In genomic region chr10:111932621-111933345, GRCm38 (mm10) we compare ENCODE assay signal across 20 mouse cellular contexts. TPM values are rescaled to one million over a fixed set of nuclear protein-coding genes. Genes with fewer than 3 reads are reported as not detected.
DNase-seq lines count a peak whose midpoint lies in the region; ATAC-seq and TF ChIP-seq lines count a peak whose summit lies in the region.
"Had no signal": no experiment of that assay in that cellular context is flagged by ENCODE, and none has a peak within 500 bp of the region (broad histone marks: within the 10 kb centered on the region; RNA-seq: fewer than 3 reads in every experiment).

No protein-coding gene starts in this region.

- peaks cover 42% of the 10 kb centered on the region for H3K4me1 ChIP-seq in heart, embryonic 12.5 days (replicated peaks)
- peaks cover 29% of the 10 kb centered on the region for H3K4me1 ChIP-seq in heart, postnatal 0 days (ENCODE audit: control insufficient read depth, insufficient read depth)

- DNase-seq in heart, adult 8-10 months (ENCODE audit: low spot score), result no peak
- DNase-seq in Muller cell, postnatal 12 days (ENCODE audit: inconsistent ontology term), result peak; percentile 57
- peak; percentile 71 for DNase-seq in embryo, embryonic 10.5 days (ENCODE audit: low spot score)
- DNase-seq in heart, postnatal 0 days (ENCODE audit: low spot score), result peak; percentile 54
- DNase-seq in thymus, postnatal 36 days, result no peak
- no peak for DNase-seq in left cerebral cortex, postnatal 14 days (ENCODE audit: low spot score in 2 of 2)
- DNase-seq: adrenal gland, postnatal 25 days; cerebellum, adult 9-11 months; gastrocnemius, postnatal 10 days; kidney, postnatal 14 days; left cerebral cortex, postnatal 4 days; lung, postnatal 14 days; thymus, adult 18-20 months had no signal

- TF ChIP-seq CTCF in heart, postnatal 0 days (IDR thresholded peaks at IDR 0.05; ENCODE audit: low read depth), result no peak

- peak overlapping the region; percentile 72 for H3K27ac ChIP-seq in heart, embryonic 12.5 days (ENCODE audit: poor library complexity, severe bottlenecking)
- H3K27ac ChIP-seq in heart, postnatal 0 days (ENCODE audit: low read depth), result peak overlapping the region; percentile 61
- H3K27ac ChIP-seq: embryonic facial prominence, embryonic 12.5 days; intestine, embryonic 15.5 days; liver, embryonic 12.5 days; midbrain, embryonic 12.5 days had no signal

- H3K4me3 ChIP-seq in heart, embryonic 12.5 days, result no peak overlapping the region
- no peak overlapping the region for H3K4me3 ChIP-seq in heart, postnatal 0 days (ENCODE audit: low read depth, low read length)
- H3K4me3 ChIP-seq: embryonic facial prominence, embryonic 12.5 days; intestine, embryonic 15.5 days; liver, embryonic 12.5 days; midbrain, embryonic 12.5 days had no signal

- intact Hi-C loops in left cerebral cortex, postnatal 14 days (cut with DNase I), result no loop called here

- H3K36me3 ChIP-seq in heart, embryonic 12.5 days, result no peaks in the 10 kb centered on the region
- H3K36me3 ChIP-seq in heart, postnatal 0 days (replicated peaks; ENCODE audit: control insufficient read depth, insufficient read depth, low read length), result no peaks in the 10 kb centered on the region
- H3K36me3 ChIP-seq: embryonic facial prominence, embryonic 12.5 days; G1E; intestine, embryonic 15.5 days; liver, embryonic 12.5 days; midbrain, embryonic 12.5 days had no signal

- 43% methylated on average over 11 of the region's 11 CpGs for WGBS in heart, embryonic 12.5 days
- 26% methylated on average over 11 of the region's 11 CpGs for WGBS in heart, postnatal 0 days

- no peaks in the 10 kb centered on the region for H3K27me3 ChIP-seq in heart, embryonic 12.5 days (replicated peaks)
- H3K27me3 ChIP-seq in heart, postnatal 0 days (ENCODE audit: control insufficient read depth, insufficient read depth, low read length), result no peaks in the 10 kb centered on the region
- H3K27me3 ChIP-seq: embryonic facial prominence, embryonic 12.5 days; intestine, embryonic 15.5 days; liver, embryonic 12.5 days had no signal

- TF ChIP-seq EP300 in heart, postnatal 0 days (IDR thresholded peaks at IDR 0.05; ENCODE audit: low read depth), result 0 out of 2 replicates have a peak, but pooled peaks have one; percentile 23

- peak overlapping the region; percentile 32 for H3K4me2 ChIP-seq in heart, embryonic 12.5 days
- H3K4me2 ChIP-seq in heart, postnatal 0 days (ENCODE audit: low read depth, low read length), result peak overlapping the region; percentile 39
- H3K4me2 ChIP-seq: embryonic facial prominence, embryonic 12.5 days; intestine, embryonic 15.5 days; liver, embryonic 12.5 days; midbrain, embryonic 12.5 days had no signal

- ATAC-seq in heart, embryonic 12.5 days (ENCODE audit: insufficient number of reproducible peaks, low FRiP score), result no peak
- peak; percentile 29; the same call in 1 of the 2 replicates for ATAC-seq in heart, postnatal 0 days (ENCODE audit: insufficient read depth, low read depth)
- no peak for ATAC-seq in megakaryocyte progenitor cell, adult 5-6 weeks (replicated peaks; ENCODE audit: poor library complexity)
- ATAC-seq: intestine, embryonic 15.5 days; liver, embryonic 12.5 days had no signal

- no peaks in the 10 kb centered on the region for H3K9me3 ChIP-seq in heart, embryonic 12.5 days (replicated peaks)
- no peaks in the 10 kb centered on the region for H3K9me3 ChIP-seq in heart, postnatal 0 days (replicated peaks; ENCODE audit: control insufficient read depth, low read length)
- H3K9me3 ChIP-seq: embryonic facial prominence, embryonic 12.5 days; G1E; intestine, embryonic 15.5 days; liver, embryonic 12.5 days; midbrain, embryonic 12.5 days had no signal

- H3K9ac ChIP-seq in heart, embryonic 12.5 days, result no peak overlapping the region
- no peak overlapping the region for H3K9ac ChIP-seq in heart, postnatal 0 days (replicated peaks; ENCODE audit: low read depth, low read length)
- H3K9ac ChIP-seq: embryonic facial prominence, embryonic 12.5 days; intestine, embryonic 15.5 days; liver, embryonic 12.5 days; midbrain, embryonic 12.5 days had no signal

RNA-seq across cellular contexts. Expression of gene Krr1, which starts 39.7 kb away (rescaled TPM):
- polyA plus RNA-seq in heart, embryonic 12.5 days (2016; fragmentation: Nextera tagmentation; extraction: Ambion mirVana), result 29.8 and 32.8 TPM in 2 replicates
- total RNA-seq in heart, adult 8-10 months (2022), result 10 to 100 TPM; 19.6 to 23.3 (median 21.5) TPM
- total RNA-seq in heart, postnatal 0 days (2014; rRNA removed; ENCODE audit: low replicate concordance), result 14.9 and 15.9 TPM in 2 replicates
- polyA plus RNA-seq in heart, postnatal 0 days (2015; fragmentation: Nextera tagmentation; extraction: Ambion mirVana), result 15.3 and 16.0 TPM in 2 replicates
- total RNA-seq in left cerebral cortex, postnatal 14 days (2021), result 10 to 100 TPM; 31.0 to 33.5 TPM
- 74.9 and 77.0 TPM in 2 replicates for total RNA-seq in megakaryocyte progenitor cell, adult 5-6 weeks (2015)
- 55.8 and 63.2 TPM in 2 replicates for total RNA-seq in megakaryocyte progenitor cell, adult 5-6 weeks (2017)

Comparison
In these comparisons a context has a peak if more than half of its experiments do, and no peak if none do; other contexts are left out.
1. DNase-seq: peak in Muller cell, postnatal 12 days (single experiment), embryo, embryonic 10.5 days (single experiment) and heart, postnatal 0 days (single experiment); none in heart, adult 8-10 months (single experiment), thymus, postnatal 36 days (0 of 2) and left cerebral cortex, postnatal 14 days (0 of 2).